Mouse (Mus musculus) midbrain, embryonic 16.5 days (tissue): Measurements from ENCODE around the gene 1700029H14Rik. TPM values are rescaled to one million over a fixed set of nuclear protein-coding genes. Genes with fewer than 3 reads are reported as not detected.

Experiments
- ATAC-seq: fragments of 200-750 bp; cut with Nextera tagmentation; 2 replicates; pipeline ENCODE4 v1.8.0; 2017; ENCODE audit warnings: moderate TSS enrichment
- H3K27ac ChIP-seq: fragments of 300-500 bp; sonication (generic); 2 replicates; pipeline ENCODE4 v1.5.1; 2014; ENCODE audit warnings: mild to moderate bottlenecking, low read length, mixed read lengths
- H3K27me3 ChIP-seq: fragments of 300-500 bp; sonication (generic); 2 replicates; pipeline ENCODE4 v1.6.1; 2014; ENCODE audit warnings: low read depth, low read length, mixed read lengths; ENCODE audit not compliant: control insufficient read depth, insufficient read depth
- H3K36me3 ChIP-seq: fragments of 300-500 bp; sonication (generic); 2 replicates; pipeline ENCODE4 v1.6.1; 2014; ENCODE audit warnings: mild to moderate bottlenecking, low read length, moderate library complexity, mixed read lengths; ENCODE audit not compliant: control insufficient read depth, insufficient read depth
- H3K4me1 ChIP-seq: fragments of 300-500 bp; sonication (generic); 2 replicates; pipeline ENCODE4 v1.6.1; 2014; ENCODE audit warnings: mild to moderate bottlenecking, low read length, mixed read lengths; ENCODE audit not compliant: control insufficient read depth, insufficient read depth
- H3K4me2 ChIP-seq: fragments of 300-500 bp; sonication (generic); 2 replicates; pipeline ENCODE4 v1.6.1; 2014; ENCODE audit warnings: mild to moderate bottlenecking, low read length, mixed read lengths
- H3K4me3 ChIP-seq: fragments of 300-500 bp; sonication (generic); 2 replicates; pipeline ENCODE4 v1.5.1; 2014; ENCODE audit warnings: low read depth, mild to moderate bottlenecking, low read length, moderate library complexity, mixed read lengths
- H3K9ac ChIP-seq: fragments of 300-500 bp; sonication (generic); 2 replicates; pipeline ENCODE4 v1.6.1; 2014; ENCODE audit warnings: low read depth, low read length, mixed read lengths
- H3K9me3 ChIP-seq: fragments of 300-500 bp; sonication (generic); replicated peaks from 2 replicates; pipeline ENCODE4 v1.6.1; 2014; ENCODE audit warnings: mild to moderate bottlenecking, low read length, mixed read lengths; ENCODE audit not compliant: control insufficient read depth, poor library complexity, severe bottlenecking
- WGBS: fragments of 180-500 bp; shearing (Covaris S2); extraction: QIAGEN DNeasy Blood & Tissue Kit; methylation state at CpG from one replicate; pipeline ENCODE4 v1.1.7; 2014; 5-methylcytosine and 5-hydroxymethylcytosine counted together
- polyA plus RNA-seq: library from polyadenylated mRNA; unstranded; fragments of >200 nt; fragmentation: Nextera tagmentation; extraction: Ambion mirVana; gene quantifications from 2 replicates; pipeline ENCODE4 v1.2.1, GENCODE M21; 2015

The 1700029H14Rik gene
- polyA plus RNA-seq, 1 experiment from 2014 or later = not detected

DNA sequence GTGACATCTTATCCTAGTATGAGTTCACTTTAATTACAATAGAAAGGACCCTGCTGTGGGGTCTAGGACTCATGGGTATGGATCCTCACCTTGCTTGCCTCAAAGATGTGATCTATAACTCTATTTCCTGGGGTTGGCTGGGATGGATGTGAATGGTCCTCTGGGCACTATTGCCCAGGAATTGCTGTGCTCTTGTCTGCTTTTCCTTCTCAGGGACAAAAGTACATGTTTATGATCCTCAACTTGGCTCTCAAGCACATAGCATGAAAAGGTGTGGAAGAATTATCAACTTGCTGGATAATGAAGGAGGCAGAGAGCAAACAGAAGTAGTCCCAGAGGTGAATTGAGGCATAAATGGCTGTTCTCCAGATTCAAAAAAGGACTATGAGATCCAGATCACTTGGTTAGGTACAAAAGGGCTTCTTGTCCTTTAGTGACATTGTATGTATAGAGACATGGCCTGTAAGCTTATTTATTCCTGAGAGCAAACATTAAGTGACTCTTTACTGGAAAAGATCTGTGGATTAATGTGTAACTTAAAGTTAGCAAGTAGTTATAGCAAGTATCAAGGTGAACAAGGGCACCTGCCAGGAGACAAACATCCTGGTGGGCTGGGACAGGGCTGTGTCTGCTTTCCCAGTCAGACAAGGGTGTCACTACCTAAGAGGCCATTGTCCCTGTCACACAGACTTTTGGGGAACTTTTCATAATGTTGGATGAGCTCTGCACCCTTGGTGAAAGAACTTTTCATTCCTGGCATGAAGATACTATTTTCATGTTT lies 57.2 kb downstream of the 1700029H14Rik start:
- Histone ChIP-seq H3K4me2 (no peak overlapping the region), H3K4me1 (no peaks in the 10 kb centered on the region), H3K9me3 (no peaks in the 10 kb centered on the region), H3K27ac (no peak overlapping the region), H3K4me3 (no peak overlapping the region), H3K27me3 (no peaks in the 10 kb centered on the region), H3K36me3 (no peaks in the 10 kb centered on the region), H3K9ac (no peak overlapping the region)
- no peak for ATAC-seq

DNA sequence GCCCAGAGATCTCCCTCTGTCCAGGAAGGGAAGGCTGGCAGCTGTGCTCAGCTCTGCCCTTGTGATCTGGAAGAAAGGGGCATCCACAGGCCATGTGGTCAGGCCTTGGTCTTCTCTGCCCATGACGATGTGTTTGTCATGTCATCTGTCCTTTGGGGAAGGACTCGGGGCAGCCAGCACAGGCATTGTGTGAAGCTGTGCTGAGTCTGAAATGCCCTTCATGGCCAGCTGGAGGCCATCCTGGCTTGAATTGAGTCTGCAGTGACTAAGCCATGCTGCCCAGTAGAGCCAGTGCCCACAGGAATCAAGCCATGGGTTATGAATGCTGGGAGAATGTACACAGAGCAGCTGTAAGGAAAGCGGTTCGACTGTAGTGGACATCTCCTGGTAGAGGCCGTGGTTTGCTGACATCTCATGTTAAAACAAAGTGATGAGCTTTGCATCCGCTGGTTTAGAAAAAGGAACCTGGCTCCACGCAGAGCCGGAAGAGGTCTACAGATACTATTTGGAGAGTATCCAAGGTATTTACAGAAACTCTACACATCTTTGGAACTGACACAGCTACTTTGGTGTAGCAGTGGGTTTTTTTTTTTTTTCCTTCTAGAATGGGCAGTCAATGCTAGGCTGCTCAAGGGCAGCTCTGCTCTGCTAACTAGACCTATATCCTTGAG lies 58.2 kb downstream of the 1700029H14Rik start:
- no peaks in the 10 kb centered on the region for H3K4me1 ChIP-seq
- no peak overlapping the region for H3K27ac ChIP-seq
- ATAC-seq = no peak
- H3K4me2 ChIP-seq = no peak overlapping the region
- H3K9ac ChIP-seq = no peak overlapping the region
- no peaks in the 10 kb centered on the region for H3K27me3 ChIP-seq
- 90% methylated on average over 8 of the region's 8 CpGs for WGBS
- H3K9me3 ChIP-seq = no peaks in the 10 kb centered on the region
- no peaks in the 10 kb centered on the region for H3K36me3 ChIP-seq
- H3K4me3 ChIP-seq = no peak overlapping the region

DNA sequence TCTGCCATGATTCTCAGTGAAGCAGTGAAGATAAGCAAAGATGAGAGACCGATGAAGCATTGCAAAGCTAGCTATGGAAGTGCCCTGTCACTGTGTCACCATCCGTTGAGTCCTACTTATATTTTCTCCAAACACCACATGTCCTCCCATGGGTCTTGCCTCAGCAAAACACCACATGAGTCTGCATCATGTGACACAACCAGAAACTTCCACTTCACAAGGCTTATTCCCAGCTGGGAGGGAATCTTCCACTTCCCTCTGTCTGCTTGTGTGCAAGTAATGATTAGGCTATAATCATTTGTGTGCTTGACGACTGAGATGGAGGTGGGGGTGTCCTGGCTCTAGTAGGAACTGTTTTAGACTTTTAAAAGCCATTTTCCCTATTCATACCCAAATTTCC lies 61.0 kb downstream of the 1700029H14Rik start:
- H3K4me1 ChIP-seq = no peaks in the 10 kb centered on the region
- no peaks in the 10 kb centered on the region for H3K9me3 ChIP-seq
- no peaks in the 10 kb centered on the region for H3K27me3 ChIP-seq
- H3K9ac ChIP-seq = no peak overlapping the region
- H3K4me2 ChIP-seq = no peak overlapping the region
- WGBS = 78% methylated on average over 3 of the region's 3 CpGs
- H3K27ac ChIP-seq = no peak overlapping the region
- no peak overlapping the region for H3K4me3 ChIP-seq
- no peaks in the 10 kb centered on the region for H3K36me3 ChIP-seq
- ATAC-seq = no peak

Other genes starting within 250 kb of the 1700029H14Rik start
- 87.2 and 96.5 TPM in 2 replicates for gene Tfdp1, start 223.7 kb downstream of the 1700029H14Rik start, polyA plus RNA-seq
- not detected in 2 replicates for gene Atp4b, start 165.6 kb downstream of the 1700029H14Rik start, polyA plus RNA-seq
- not detected in 2 replicates for gene Grk1, start 157.4 kb downstream of the 1700029H14Rik start, polyA plus RNA-seq
- 0.32 and 1.0 TPM in 2 replicates for gene Tmem255b, start 127.3 kb downstream of the 1700029H14Rik start, polyA plus RNA-seq
- 37.7 and 45.7 TPM in 2 replicates for gene Gas6, start 68.0 kb downstream of the 1700029H14Rik start, polyA plus RNA-seq
- gene Rasa3, start 115.1 kb upstream of the 1700029H14Rik start, polyA plus RNA-seq = 29.3 and 33.2 TPM in 2 replicates
- 1.4 and 1.9 TPM in 2 replicates for gene Cfap97d2, start 143.4 kb upstream of the 1700029H14Rik start, polyA plus RNA-seq
- 145 and 156 TPM in 2 replicates for gene Cdc16, start 195.2 kb upstream of the 1700029H14Rik start, polyA plus RNA-seq
- gene Upf3a, start 223.2 kb upstream of the 1700029H14Rik start, polyA plus RNA-seq = 38.9 and 41.3 TPM in 2 replicates